Mouse (Mus musculus) small intestine, adult 10 weeks (tissue): ENCODE data around the gene Shroom4. TPM values are rescaled to one million over a fixed set of nuclear protein-coding genes. Genes with fewer than 3 reads are reported as not detected.

Source experiments
- polyA plus RNA-seq: library from polyadenylated mRNA; stranded (reverse); fragments of 350-450 nt; fragmentation: Illumina TruSeq; extraction: RNeasy Lipid Tissue Mini Kit (QIAGEN cat#74804); gene quantifications from one replicate; pipeline ENCODE4 v1.2.3, GENCODE M21; 2014; ENCODE audit warnings: low replicate concordance

Shroom4 gene
- polyA plus RNA-seq: 1.4 TPM

DNA sequence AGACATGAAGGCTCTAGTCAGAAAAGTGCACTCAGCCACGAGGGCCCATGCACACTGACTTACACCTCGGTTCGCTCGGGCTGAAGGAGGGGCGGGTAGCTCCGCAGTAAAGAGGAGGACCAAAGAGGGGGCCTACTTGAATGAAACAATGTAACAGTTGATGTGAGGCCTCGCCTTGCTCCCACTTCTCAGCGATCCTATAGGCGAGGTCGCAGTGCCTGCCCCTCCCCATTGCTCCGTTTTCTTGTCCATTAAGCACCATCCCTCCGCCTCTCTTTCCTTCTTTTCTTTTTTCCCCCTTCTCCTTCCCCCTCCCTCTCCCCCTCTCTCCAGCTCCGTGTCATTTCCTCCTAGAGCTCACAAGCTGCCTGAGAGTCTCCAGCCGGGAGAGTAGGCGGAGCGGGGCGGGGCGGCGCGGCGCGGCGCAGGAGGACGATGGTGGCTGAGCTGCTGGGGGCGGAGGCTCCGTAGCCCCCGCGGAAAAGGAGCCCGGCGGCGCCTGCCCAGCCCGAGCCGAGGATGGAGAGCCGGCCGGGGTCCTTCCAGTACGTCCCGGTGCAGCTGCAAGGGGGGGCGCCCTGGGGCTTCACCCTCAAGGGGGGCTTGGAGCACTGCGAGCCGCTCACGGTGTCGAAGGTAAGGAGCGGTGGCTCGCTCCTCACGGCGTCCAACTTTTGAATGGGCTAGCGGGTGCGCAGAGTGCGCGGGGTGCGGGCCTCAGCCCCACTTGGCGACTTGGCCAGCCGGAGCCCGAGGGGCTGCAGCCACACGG lies at the start of gene Shroom4:
Gene Shroom4 (plus strand): TSS at position 229 of the 772 bp plus-strand sequence.

Other genes starting within 250 kb of the Shroom4 start
- gene Nudt10, start 226.8 kb upstream of the Shroom4 start, polyA plus RNA-seq: 0.71 TPM
- not detected for gene Bmp15, start 79.1 kb upstream of the Shroom4 start, polyA plus RNA-seq